Mouse (Mus musculus) urinary bladder, postnatal 4 days (tissue): ENCODE data around the gene Rev3l.
"Not testable (repeated sequence)": the region's sequence is repeated elsewhere in the genome, so short reads cannot be mapped to it uniquely, and the experiment has no call there.

Source experiments
- DNase-seq, 2 experiments: peaks; one replicate each; pipeline ENCODE4 v3.0.0; 2021 to 2022; ENCODE audit warnings: low spot score in 2 of 2

Rev3l gene

DNA sequence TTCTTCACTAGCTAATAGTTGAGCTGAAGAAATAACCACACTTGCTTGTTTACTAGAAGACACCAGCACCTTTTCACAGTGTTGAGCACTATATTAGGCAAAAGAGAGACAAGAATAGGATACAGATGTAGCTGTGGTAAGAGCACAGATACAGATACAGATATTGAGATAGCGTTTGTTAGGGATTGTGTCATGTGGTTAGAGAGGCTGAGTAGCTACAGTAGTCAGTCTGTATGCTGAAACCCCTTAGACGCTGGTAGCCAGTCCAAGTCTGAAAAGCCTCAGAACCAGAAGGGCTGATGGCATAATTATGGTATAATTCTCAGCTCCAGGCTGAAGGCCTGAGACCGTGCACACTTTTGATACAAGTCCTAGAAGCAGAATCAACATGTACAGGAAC lies 53.3 kb downstream of the Rev3l start:
- DNase-seq, result no peak

GRCm38 (mm10) chr10:39793295-39793694 lies 61.4 kb downstream of the Rev3l start:
- DNase-seq, result no peak

DNA sequence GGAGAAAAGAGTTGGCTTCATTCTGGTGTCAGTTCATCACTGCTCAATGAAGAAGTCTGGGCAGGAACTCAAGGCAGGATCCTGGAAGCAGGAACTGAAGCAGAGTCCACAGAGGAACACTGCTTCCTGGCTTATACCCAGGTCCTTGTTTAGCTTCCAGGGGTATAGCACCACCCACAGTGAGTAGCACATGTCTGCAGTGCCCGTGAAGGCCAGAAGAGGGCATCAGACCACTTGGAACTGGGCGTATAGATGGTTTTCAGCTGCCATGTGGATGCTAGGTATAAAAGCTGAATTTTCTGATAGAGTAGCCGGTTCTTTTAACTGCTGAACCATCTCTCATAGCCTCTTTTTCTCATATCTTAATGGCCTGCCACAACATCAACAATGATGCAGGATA lies 79.6 kb downstream of the Rev3l start:
- DNase-seq, result no peak

- no peak for DNase-seq
Measured at GRCm38 (mm10) chr10:39842621-39843020, 110.7 kb downstream of the Rev3l start.

- no peak for DNase-seq
Measured at GRCm38 (mm10) chr10:39865509-39865908, 133.6 kb downstream of the Rev3l start.

GRCm38 (mm10) chr10:39888621-39889020 lies 156.7 kb downstream of the Rev3l start:
- no peak for DNase-seq

- DNase-seq, result no peak
Measured at GRCm38 (mm10) chr10:39893702-39894697, 162.1 kb downstream of the Rev3l start.

- DNase-seq, result no peak
Measured at GRCm38 (mm10) chr10:39896503-39896902, 164.6 kb downstream of the Rev3l start.

GRCm38 (mm10) chr10:39898874-39899371 lies 167.0 kb downstream of the Rev3l start, which contains the start of gene Mfsd4b4:
Gene Mfsd4b4, minus strand, starts transcription at chr10:39899238.
- DNase-seq, result peak; percentile 81

- DNase-seq, result no peak
Measured at GRCm38 (mm10) chr10:39904191-39904590, 172.3 kb downstream of the Rev3l start.

DNA sequence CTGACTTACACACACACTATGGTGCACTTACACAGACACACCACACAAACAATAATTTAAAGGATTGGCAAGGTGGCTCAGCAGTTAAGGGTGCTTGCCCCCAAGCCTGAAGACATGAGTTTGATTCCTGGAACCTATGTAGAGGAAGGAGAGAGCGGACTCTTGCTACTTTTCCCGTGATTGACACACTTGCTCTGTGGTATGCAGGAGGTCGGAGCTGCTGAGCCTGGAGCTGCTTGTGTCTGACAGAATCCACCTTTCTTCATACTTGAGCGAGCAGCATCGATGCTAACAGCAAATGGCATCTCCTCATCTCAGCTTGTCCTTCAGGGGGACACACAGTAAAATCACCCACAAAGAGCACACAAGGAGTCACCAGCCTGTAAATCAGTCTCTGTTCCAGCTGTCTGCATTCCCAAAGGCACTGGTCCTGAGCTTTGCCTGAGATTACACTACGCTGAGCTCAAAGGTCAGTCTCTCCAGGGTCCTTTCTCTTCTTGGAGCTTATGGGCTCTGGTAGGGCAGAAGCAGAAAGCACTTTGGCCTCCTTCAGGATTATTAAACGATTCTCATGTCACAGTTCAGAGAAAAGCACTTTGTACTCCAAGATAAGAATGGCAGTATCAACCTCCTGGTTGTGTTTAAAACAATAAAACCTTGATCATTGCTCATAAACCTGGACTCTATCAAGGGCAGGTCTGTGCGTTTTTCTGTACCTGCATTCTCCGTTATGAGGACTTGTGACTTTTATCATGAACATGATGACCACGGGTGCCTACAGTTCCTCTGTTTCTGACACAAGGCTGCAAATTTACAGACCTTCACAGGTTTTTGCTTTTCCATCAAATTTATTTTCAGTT lies 175.1 kb downstream of the Rev3l start:
- DNase-seq, result no peak

DNA sequence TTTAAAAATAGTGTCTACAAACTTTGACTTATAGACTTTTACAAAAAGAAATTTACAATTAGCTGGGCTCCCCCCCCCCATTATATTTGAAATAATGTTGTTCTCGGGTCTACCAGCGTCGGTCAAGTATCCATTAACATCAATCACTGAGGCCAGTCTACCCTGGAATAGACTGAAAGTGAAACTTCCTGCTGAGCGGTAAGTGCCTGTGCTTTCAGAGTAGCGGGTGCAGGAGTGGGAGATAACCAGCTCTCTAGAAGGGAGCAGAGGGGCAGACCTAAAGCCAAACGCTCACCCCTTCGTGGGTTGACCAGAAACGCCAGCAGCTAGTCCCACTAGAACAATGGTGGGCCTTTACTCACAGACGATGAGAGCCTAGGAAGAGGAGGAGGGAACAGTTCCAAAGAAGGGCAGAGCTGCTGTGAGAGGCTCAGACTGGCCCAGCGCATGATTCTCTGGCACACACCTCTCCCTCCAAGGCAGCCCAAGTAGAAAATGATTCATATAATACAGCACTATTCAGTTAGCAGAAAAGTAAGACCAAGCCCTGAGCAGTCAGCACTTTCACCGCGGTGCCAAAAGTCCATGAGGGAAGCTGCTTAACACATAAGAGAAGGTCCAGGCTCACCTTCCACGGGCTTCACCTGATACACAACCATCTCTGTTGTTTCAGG lies 177.0 kb downstream of the Rev3l start:
- no peak for DNase-seq

DNA sequence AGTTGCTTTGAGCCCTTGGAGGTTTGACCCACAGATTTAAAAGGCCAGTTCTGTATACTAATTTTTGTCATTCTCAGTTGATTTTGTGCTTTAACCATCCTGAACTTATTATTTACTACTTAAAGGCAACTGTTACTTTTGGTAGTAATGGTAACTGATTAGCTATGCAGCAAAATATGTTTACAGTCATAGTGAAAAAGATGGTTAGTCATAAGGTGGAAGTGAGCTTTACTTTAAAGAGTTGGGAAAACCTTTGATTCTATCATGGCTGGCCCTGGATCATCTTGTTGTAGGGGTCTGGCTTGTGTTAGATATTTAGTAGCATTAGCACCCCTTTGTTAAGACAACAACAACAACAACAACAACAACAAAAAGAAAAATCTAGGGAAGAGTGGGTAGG lies 180.7 kb downstream of the Rev3l start:
- no peak for DNase-seq

DNA sequence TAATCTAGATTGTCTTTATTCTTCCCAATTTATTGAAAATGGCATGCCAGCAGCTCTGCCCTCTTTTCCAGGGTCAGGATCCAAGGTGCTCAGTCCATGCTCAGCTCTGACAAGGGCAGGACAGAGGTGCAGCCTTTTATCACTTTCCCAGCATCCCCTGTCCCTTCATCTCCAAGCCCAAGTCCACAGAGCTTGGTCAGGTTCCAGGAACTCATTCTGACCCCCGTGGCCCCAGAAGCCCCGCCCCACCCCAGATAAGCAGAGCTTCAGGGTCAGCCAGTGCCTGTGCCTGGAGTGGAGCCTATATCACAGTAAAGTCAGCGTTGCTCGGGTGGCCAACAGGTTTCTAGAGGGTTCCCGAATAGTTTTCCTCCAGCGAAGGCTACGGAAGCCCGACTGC lies 192.6 kb downstream of the Rev3l start:
- DNase-seq, result not testable (repeated sequence)
